Mouse (Mus musculus) heart, postnatal 0 days (tissue): ENCODE measurements around the gene Nup107.

Experiments
- CTCF ChIP-seq: IDR thresholded peaks from 2 replicates; pipeline ENCODE4 v1.5.1; 2016; ENCODE audit warnings: antibody characterized with exemption, control low read depth, low read depth
- EP300 ChIP-seq: IDR thresholded peaks from 2 replicates; pipeline ENCODE4 v1.6.1; 2016; ENCODE audit warnings: antibody characterized with exemption, low read depth

DNA sequence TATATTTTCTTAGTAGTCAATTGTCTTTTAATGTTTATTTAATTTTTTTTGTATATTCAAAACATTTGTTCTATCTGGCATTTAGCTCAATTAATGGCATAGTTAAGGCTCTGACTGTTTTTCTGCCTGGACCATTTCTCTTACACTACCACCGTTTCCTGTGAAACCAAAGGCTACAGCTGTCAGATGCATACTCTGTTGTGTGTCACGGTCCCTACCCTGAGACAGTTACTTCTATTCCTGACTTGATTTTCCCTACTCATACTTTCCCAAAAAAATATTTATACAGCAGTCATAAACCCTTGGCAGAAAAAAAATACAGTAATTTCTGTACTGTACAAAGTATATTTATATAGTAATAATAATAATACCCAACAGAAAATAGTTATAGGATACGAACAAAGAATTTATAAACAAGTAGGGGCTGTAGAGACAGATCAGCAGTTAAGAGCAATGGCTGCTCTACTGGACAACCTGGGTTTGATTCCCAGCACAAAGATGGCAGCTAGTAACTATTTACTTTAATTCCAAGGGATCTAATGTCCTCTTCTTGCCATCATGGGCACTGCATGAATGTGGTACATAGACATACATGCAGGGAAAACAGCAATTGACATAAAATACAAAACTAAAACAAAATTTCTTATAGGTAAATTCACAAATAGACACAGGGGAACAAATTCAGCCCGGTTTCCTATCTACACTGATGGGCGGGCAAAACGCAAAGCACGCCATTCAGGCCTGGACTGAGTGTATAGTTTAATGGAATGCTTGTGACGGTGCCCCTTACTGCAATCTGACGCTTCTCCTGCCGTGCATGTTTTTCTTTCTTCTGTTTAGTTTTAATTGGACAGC is 25.0 kb downstream of the Nup107 start:
- TF ChIP-seq EP300 (no peak), CTCF (no peak)
